Mouse (Mus musculus): ENCODE data around the gene Tfap2d.

Tfap2d gene

DNA sequence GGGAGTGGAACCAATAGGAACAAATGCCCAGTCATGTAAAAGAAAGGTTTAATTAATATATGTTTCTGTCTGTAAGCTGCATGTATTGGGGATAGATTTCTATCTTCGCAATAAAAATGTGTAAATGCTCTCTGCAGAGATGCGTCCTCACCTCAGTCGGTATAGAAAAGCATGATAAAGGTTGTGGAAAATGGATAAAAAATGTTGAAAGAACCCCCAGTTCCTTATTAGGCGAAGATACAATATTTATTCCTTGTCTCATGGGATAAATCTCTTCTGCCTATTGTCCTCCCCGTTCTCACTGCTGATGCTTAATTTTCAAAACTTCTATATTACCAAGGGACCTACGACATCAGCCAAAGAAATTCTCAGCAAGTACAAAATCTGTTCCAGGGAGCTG, at the start of gene Tfap2d:
Gene Tfap2d (plus strand): TSS at position 392 of the 400 bp plus-strand sequence.
- no peak for DNase-seq (ENCODE audit: low read depth)

- DNase-seq (ENCODE audit: low read depth), result no peak
These were observed 46.5 kb upstream of the Tfap2d start for GRCm38 (mm10) chr1:19056300-19056699.

- no peak for DNase-seq (ENCODE audit: low read depth)
These were observed 46.0 kb upstream of the Tfap2d start for GRCm38 (mm10) chr1:19056861-19057260.

GRCm38 (mm10) chr1:19088078-19088477, 14.7 kb upstream of the Tfap2d start:
- DNase-seq (ENCODE audit: low read depth), result no peak

GRCm38 (mm10) chr1:19096921-19097320, 5.9 kb upstream of the Tfap2d start:
- DNase-seq (ENCODE audit: low read depth), result no peak

GRCm38 (mm10) chr1:19103316-19103715, 494 bp downstream of the Tfap2d start:
- DNase-seq (ENCODE audit: low read depth), result no peak

DNA sequence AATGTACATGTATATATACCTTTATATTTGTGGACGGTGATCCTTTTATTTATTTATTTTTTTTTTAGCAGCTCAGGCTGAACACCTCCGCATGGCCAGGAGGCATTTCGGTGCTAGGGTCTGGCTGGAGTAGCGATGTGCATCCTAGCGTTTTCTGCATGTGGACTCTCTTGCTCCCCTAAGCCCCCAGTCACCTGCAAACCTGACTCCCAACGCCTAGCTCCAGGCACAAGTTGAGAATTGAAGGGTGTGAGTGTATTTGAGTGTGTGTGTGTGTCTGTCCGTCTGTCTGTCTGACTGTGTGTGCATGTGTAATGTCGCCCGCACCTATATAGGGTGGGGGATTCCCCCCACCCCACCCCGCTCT, 937 bp downstream of the Tfap2d start:
- DNase-seq (ENCODE audit: low read depth), result no peak

GRCm38 (mm10) chr1:19104143-19104857, 1.5 kb downstream of the Tfap2d start:
- DNase-seq (ENCODE audit: low read depth), result no peak

DNA sequence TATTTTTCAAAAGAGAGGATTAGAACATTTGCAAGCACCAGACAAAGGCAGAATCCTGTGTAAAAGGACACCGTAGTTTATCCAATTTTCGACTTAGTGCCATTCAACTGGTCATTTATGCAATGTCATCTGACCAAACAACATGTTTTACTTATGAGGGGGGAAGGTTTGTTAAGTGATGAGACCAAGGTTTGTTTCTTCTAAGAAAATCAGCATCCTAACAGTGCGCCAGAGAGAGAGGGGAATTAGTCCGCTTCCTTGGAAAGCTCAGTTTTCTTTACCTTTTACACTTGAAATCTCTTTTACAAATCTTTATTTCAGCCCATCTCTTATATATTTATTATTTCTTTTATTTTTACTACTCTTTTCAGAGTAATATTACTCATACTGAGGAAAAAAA, 3.6 kb downstream of the Tfap2d start:
- no peak for DNase-seq (ENCODE audit: low read depth)

DNA sequence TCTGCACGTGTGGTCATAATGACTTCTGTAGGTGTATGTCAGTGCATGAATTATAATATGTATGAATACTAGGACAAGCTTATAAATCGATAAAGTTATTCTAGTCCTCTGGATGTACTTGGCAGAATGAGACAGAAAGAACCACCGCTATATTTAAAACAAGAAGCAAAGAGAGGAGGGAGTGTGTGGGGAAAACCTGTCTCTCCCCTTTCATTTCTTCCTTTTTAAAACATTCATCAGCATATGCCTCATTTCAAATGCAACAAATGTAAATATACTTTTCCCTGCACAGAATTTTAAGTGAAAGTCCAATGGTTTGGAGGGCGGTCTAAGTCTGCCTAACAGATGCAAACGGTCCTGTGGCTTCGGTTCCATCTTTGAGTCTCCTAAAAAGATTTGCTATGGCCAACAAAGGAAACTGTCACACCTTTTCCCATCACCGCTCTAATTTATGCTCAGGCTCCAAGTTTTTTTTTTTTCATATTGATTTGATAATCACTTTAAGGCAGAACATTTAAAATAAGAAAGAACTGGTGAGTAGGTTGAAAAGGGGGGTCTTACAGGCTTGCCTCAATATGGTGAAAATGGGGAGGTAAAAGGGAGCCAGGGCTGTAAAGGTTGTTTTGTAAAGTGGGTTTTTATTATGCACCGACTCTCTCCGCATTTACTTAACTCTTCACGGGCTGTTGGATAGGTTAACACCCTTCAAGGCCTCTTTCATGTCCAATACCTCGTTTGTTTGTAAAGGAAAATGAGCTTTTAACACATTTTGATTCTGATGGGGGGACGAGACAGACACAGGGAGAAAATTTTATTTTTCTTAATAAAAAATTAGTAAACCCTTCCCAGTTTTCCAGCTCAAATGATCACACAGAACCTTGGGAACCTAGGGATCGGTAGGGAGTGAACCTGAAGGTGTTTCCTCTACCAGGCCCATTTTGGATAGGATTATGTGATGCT, 4.3 kb downstream of the Tfap2d start:
- DNase-seq (ENCODE audit: low read depth), result no peak

DNA sequence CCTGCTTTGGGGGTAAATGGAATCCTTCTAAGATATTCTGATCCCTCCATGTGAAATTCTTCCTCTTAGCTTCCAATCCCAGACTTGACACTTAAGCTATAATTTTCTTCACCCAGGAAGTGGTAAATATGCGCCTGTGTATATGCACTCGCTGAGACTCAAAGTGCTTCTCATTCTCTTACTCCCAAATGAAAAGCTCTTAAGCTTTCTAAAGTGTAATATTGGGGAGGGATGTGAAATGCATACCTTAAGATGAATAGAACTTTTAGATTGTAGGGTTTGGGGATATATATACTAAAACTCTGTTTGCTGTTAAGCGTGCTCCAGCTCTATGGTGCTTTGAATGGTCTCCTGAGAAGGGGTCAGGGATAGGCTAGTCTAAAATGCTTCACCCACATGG, 5.0 kb downstream of the Tfap2d start:
- DNase-seq (ENCODE audit: low read depth), result no peak

- DNase-seq (ENCODE audit: low read depth), result no peak
These were observed 6.9 kb downstream of the Tfap2d start for GRCm38 (mm10) chr1:19109711-19110110.

DNA sequence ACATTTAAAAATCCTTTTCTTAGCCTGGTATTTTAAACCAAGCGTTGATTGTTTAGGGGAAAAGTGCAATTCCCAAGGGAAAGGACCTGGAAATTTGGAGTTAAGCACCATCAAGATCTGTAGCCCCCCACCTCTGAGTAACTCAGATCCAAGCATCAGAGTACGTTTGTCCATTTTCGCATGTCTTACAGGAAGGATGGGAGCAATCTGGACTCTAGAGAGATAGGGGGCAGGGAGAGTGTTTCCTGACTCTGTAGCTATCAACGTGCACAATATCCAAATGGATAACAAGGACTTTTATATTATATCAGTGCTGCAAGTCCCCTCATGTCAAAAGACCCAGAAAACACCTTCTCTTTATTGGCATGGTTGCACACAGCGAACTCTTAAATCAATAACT, 7.4 kb downstream of the Tfap2d start:
- no peak for DNase-seq (ENCODE audit: low read depth)

GRCm38 (mm10) chr1:19111020-19111419, 8.2 kb downstream of the Tfap2d start:
- DNase-seq (ENCODE audit: low read depth), result no peak

DNA sequence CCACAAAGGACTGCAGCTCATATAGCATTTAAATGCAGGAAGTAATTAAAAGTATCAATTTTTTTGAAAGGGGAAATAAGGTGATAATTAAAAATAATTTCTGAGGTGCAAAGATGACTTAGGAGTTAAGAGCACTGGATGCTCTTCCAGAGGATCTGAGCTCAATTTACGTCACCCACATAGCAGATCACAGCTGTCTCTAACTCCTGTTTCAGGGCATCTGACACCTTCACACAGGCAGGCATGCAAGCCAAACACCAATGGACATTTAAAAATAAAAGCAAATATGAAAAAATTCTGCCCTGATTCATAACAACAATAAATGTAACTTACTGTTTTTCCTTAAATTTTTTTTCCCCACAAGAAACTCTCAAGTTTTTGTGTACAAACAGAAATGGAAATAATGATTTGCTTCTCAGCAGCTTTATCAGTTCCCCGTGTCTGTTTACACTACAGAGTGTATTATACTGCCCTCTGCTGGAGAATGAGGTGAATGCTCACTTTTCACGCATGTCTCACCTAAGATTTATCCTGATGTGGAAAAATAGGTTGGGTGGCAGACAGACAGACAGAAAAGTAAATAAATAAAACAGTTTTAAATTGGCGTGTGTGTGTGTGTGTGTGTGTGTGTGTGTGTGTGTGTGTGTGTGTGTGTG, 76.0 kb downstream of the Tfap2d start:
- DNase-seq (ENCODE audit: low read depth), result no peak

- no peak for DNase-seq (ENCODE audit: low read depth)
These were observed 102.8 kb downstream of the Tfap2d start for GRCm38 (mm10) chr1:19205649-19206048.

DNA sequence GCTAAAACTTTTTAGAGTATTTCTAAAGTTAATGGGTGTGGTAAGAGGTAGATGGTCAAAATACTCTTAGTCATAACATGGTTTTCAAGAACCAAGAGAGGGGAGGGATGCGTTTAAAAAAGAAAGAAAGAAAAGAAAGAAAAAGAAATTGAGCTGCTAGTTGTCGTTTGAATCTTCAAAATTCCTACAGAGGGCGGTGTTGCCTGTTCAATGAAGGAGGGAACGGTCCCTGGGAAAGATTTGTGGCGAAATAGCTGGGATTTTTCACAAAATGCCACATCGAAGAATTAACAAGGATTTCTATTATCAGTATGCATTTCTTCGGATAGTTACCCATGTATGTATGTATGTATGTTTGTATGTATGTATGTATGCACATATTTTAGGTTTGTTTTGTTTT, 103.4 kb downstream of the Tfap2d start:
- no peak for DNase-seq (ENCODE audit: low read depth)

- no peak for DNase-seq (ENCODE audit: low read depth)
These were observed 104.8 kb downstream of the Tfap2d start for GRCm38 (mm10) chr1:19207611-19208010.

- DNase-seq (ENCODE audit: low read depth), result no peak
These were observed 106.0 kb downstream of the Tfap2d start, which contains the start of gene Tfap2b for GRCm38 (mm10) chr1:19208641-19209358. TSS of gene Tfap2b (plus strand) at chr1:19208914.

GRCm38 (mm10) chr1:19209359-19209745, 106.5 kb downstream of the Tfap2d start:
- no peak for DNase-seq (ENCODE audit: low read depth)

GRCm38 (mm10) chr1:19209776-19210175, 107.0 kb downstream of the Tfap2d start:
- no peak for DNase-seq (ENCODE audit: low read depth)
